8 mouse cellular contexts compared by ENCODE assay signal in the genomic region with DNA sequence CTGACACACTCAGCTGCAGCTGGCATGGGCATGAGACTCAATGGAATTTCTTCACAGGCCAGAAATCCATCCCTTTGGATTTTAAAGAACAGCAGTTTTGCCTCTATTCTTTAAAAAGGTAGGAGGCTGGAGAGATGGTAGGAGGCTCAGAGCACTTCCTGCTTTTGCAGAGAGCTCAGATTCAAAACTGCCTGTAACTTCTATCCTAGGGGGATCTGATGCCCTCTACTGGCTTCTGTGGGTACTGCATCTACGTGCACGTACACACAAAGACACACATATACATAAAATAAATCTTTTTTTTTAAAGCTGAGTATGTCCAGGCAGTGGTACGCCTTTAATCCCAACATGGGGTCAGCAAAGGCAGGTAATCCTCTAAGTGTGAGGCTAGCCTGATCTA. TPM values are rescaled to one million over a fixed set of nuclear protein-coding genes. Genes with fewer than 3 reads are reported as not detected.
DNase-seq lines count a peak whose midpoint lies in the region; ATAC-seq and TF ChIP-seq lines count a peak whose summit lies in the region.
"Had no signal": no experiment of that assay in that cellular context is flagged by ENCODE, and none has a peak within 500 bp of the region (broad histone marks: within the 10 kb centered on the region; RNA-seq: fewer than 3 reads in every experiment).

No protein-coding gene starts in this region.

- no peaks in the 10 kb centered on the region for H3K9me3 ChIP-seq in embryonic facial prominence, embryonic 12.5 days
- no peaks in the 10 kb centered on the region for H3K9me3 ChIP-seq in lung, postnatal 0 days (ENCODE audit: low read length)

- no peaks in the 10 kb centered on the region for H3K27me3 ChIP-seq in embryonic facial prominence, embryonic 12.5 days
- H3K27me3 ChIP-seq in lung, postnatal 0 days (replicated peaks; ENCODE audit: insufficient read depth, low read length): no peaks in the 10 kb centered on the region

- TF ChIP-seq CTCF in lung, adult 2 months (IDR thresholded peaks at IDR 0.05; ENCODE audit: insufficient read depth, low read length): 0 out of 2 replicates have a peak, but pooled peaks have one; percentile 16
- TF ChIP-seq CTCF in lung, postnatal 0 days (IDR thresholded peaks at IDR 0.05): peak; percentile 65

- TF ChIP-seq EP300 in lung, postnatal 0 days (IDR thresholded peaks at IDR 0.05): no peak

- ATAC-seq in embryonic facial prominence, embryonic 12.5 days (ENCODE audit: insufficient number of reproducible peaks, insufficient read depth, low FRiP score, low TSS enrichment): no peak
- no peak for ATAC-seq in lung, postnatal 0 days

- WGBS in lung, adult 2 months: 86% methylated on average over 3 of the region's 3 CpGs
- WGBS in embryonic facial prominence, embryonic 12.5 days: 83% methylated on average over 3 of the region's 3 CpGs
- whole genome bisulfite sequencing in lung, postnatal 0 days: 90% methylated on average over 3 of the region's 3 CpGs

- H3K4me1 ChIP-seq in lung, adult 2 months (ENCODE audit: control insufficient read depth, insufficient read depth, low read length): no peaks in the 10 kb centered on the region; the same call in 1 of the 2 replicates
- peaks cover 21% of the 10 kb centered on the region; the same call in 1 of the 2 replicates for H3K4me1 ChIP-seq in embryonic facial prominence, embryonic 12.5 days
- H3K4me1 ChIP-seq in lung, postnatal 0 days (ENCODE audit: insufficient read depth, low read depth, low read length): no peaks in the 10 kb centered on the region

- H3K4me2 ChIP-seq in embryonic facial prominence, embryonic 12.5 days (replicated peaks): no peak overlapping the region
- H3K4me2 ChIP-seq in lung, postnatal 0 days (replicated peaks; ENCODE audit: low read depth, low read length): no peak overlapping the region

- H3K36me3 ChIP-seq in embryonic facial prominence, embryonic 12.5 days: no peaks in the 10 kb centered on the region
- H3K36me3 ChIP-seq in lung, postnatal 0 days (ENCODE audit: insufficient read depth, low read length): no peaks in the 10 kb centered on the region

- TF ChIP-seq POLR2A in lung, adult 2 months (IDR thresholded peaks at IDR 0.05; ENCODE audit: borderline replicate concordance, extremely low read depth, low read depth, low read length): no peak

- H3K9ac ChIP-seq in embryonic facial prominence, embryonic 12.5 days: no peak overlapping the region
- no peak overlapping the region for H3K9ac ChIP-seq in lung, postnatal 0 days (replicated peaks; ENCODE audit: low read depth)

- no peak overlapping the region for H3K4me3 ChIP-seq in lung, adult 2 months (replicated peaks; ENCODE audit: extremely low read depth, low read depth, low read length)
- H3K4me3 ChIP-seq in embryonic facial prominence, embryonic 12.5 days: no peak overlapping the region
- no peak overlapping the region for H3K4me3 ChIP-seq in lung, postnatal 0 days (ENCODE audit: low read depth, low read length)

- DNase-seq in lung, adult 2 months: peak; percentile 28
- DNase-seq in lung, adult 18-20 months: no peak
- peak; percentile 36 to 44 for DNase-seq in heart, postnatal 36 days
- peak; percentile 49 for DNase-seq in lung, postnatal 0 days (ENCODE audit: low spot score)
- DNase-seq in retina, embryonic 14.5 days (ENCODE audit: low spot score): peak; percentile 42
- DNase-seq in urinary bladder, postnatal 4 days (ENCODE audit: low spot score in 2 of 2): no peak

- intact Hi-C loops in heart, postnatal 36 days (cut with DNase I): no loop called here

- H3K27ac ChIP-seq in embryonic facial prominence, embryonic 12.5 days: peak overlapping the region; percentile 87
- H3K27ac ChIP-seq in lung, postnatal 0 days (ENCODE audit: low read length): no peak overlapping the region

RNA-seq across cellular contexts. Expression of gene Pdpn, which starts 19.2 kb away (rescaled TPM):
- 20.8 and 44.8 TPM in 2 replicates for polyA plus RNA-seq in lung, adult 2 months (2012; rRNA removed)
- 37.1 and 39.0 TPM in 2 replicates for polyA plus RNA-seq in embryonic facial prominence, embryonic 12.5 days (2016; fragmentation: Nextera tagmentation; extraction: Ambion mirVana)
- total RNA-seq in heart, postnatal 36 days (2021): 1 to 10 TPM; 5.8 to 8.3 TPM
- polyA plus RNA-seq in lung, postnatal 0 days (2015; fragmentation: Nextera tagmentation; extraction: Ambion mirVana): 118 and 142 TPM in 2 replicates
- total RNA-seq: liver, adult 2 months had no signal

Comparison
In these comparisons a context has a peak if more than half of its experiments do, and no peak if none do; other contexts are left out.
1. DNase-seq: peak in lung, adult 2 months (single experiment), heart, postnatal 36 days (2 of 2), lung, postnatal 0 days (single experiment) and retina, embryonic 14.5 days (single experiment); none in lung, adult 18-20 months (0 of 2) and urinary bladder, postnatal 4 days (0 of 2).